Mouse (Mus musculus): ENCODE measurements around the gene Tek.

- TF ChIP-seq CTCF (IDR thresholded peaks at IDR 0.05; ENCODE audit: low read depth) (no peak), EP300 (IDR thresholded peaks at IDR 0.05; ENCODE audit: low read depth) (no peak)
These were observed 42.7 kb upstream of the Tek start for GRCm38 (mm10) chr4:94696368-94696767.
